Mouse (Mus musculus): Measurements from ENCODE around the gene Prl8a2.

The Prl8a2 gene

DNA sequence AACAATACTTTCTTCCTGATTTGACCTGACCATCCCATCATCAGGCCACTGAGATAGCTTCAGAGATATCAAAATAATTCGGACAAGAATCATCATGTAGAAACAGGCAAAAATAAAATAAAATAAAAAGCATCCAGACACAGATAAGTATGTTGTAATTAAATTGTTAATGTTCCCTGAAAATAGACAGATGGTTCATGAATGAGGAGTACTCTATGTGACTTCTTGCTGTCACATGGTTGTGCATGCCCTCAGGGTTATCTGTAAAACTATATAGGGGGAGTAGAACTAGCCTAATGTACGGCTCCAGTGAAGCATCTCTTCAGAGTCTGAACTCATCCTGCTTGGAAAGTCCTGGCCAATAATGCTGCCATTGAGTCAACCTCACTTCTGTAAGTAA is at the start of gene Prl8a2:
Gene Prl8a2 (plus strand): TSS at position 301 of the 400 bp plus-strand sequence.
- no peak for DNase-seq (ENCODE audit: low spot score in 2 of 2)

- DNase-seq (ENCODE audit: low spot score in 2 of 2): no peak
These were observed 32.9 kb upstream of the Prl8a2 start, which contains the start of gene Prl6a1 for GRCm38 (mm10) chr13:27312334-27313225. TSS of gene Prl6a1 (plus strand) at chr13:27312627.

GRCm38 (mm10) chr13:27334989-27335388 is 10.5 kb upstream of the Prl8a2 start:
- DNase-seq (ENCODE audit: low spot score in 2 of 2): no peak

- DNase-seq (ENCODE audit: low spot score in 2 of 2): no peak
These were observed 2.7 kb upstream of the Prl8a2 start for GRCm38 (mm10) chr13:27342733-27343275.

DNA sequence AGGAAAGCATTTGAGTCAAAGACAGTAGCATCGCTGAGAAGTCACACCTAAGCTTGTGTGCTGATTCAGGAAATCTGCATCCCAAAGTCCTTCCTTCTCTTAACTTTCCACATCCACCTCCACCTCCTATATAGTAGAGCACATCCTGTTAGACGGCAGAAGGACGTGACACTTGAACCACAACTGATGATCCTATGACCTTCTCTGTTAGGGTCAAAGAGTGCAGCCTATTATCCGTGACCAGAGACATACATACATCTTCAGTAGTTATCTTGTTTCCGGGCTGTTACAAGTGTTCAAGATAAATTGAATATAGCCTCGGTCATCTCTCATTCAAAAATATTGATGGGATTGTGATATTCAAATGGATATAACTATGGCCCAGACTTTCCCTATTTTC is 45.3 kb downstream of the Prl8a2 start, which contains the start of gene Prl2b1:
Gene Prl2b1 (minus strand): TSS at position 101 of the 400 bp plus-strand sequence.
- no peak for DNase-seq (ENCODE audit: low spot score in 2 of 2)

DNA sequence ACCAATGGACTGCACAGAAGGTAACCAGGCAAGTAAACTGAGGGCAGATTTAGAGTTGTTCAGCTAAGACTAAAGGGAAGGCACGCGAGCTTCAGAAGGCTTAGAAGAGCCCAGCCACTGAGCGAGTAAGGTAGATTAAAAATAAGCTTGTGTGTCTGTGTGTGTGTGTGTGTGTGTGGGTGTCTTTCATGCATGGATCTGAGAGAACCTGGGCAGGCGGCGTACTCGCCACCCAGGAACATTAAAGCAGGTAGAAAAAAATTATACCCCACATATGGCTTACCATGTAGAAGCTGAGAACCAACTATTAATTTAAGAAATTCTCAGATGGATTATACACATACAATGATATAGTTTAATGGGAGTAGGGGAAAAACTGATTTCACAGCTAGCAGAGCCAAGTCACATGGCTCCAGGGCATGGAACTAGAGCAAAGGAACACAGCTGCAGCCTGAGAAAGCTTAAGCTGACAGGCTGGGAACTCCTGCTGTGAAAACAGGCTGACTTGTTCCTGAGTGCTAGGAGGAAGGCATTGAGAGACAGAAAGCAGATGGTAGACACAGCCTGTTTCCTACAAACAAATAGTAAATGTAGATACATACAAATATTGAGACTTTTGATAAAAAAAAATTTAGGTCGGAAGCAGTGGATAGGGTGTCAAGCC is 53.7 kb downstream of the Prl8a2 start:
- no peak for DNase-seq (ENCODE audit: low spot score in 2 of 2)
